Mouse (Mus musculus) adrenal gland, postnatal 25 days (tissue): ENCODE measurements around the gene Lingo1. TPM values are rescaled to one million over a fixed set of nuclear protein-coding genes. Genes with fewer than 3 reads are reported as not detected.
A peak's percentile ranks its signal among the peaks of the same experiment; 100 is the strongest.

ENCODE experiments used
- DNase-seq: peaks from one replicate; pipeline ENCODE4 v3.0.0; 2021; ENCODE audit warnings: mixed read lengths
- total RNA-seq: library from RNA; stranded (reverse); gene quantifications from 2 replicates; pipeline ENCODE4 v1.2.3, GENCODE M21; 2021

Gene Lingo1
- total RNA-seq, 1 experiment from 2014 or later = 1.1 TPM

DNA sequence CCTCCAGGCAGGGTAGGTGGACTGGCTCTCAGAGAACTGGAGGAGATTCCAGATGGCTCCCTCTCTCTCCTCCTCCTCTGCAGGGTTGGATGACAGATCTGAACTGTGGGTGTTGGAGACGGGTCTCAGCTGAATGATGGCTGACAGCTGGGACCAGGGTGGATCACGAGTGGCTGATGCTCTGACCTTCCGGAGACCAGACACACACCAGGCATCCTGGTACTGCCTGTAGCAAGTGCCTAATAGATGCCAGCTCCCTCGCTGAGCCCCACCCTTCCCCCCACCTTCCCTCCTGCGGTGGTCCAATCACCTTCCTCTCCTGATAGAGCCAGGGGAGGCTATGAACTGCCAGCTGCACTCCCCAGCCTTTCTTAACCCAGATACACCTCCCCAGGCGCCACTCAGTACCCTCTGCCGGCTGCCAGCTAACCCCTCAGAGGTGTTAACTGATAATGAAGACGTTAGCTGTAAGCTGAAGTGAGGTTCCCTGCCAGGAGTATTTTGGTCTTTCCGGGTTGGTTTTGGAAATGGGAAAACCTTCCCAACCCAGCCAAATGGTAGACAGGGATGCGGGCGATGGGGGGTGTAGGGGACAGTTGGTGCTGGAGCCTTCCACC lies 126.6 kb downstream of the Lingo1 start:
- DNase-seq = no peak

DNA sequence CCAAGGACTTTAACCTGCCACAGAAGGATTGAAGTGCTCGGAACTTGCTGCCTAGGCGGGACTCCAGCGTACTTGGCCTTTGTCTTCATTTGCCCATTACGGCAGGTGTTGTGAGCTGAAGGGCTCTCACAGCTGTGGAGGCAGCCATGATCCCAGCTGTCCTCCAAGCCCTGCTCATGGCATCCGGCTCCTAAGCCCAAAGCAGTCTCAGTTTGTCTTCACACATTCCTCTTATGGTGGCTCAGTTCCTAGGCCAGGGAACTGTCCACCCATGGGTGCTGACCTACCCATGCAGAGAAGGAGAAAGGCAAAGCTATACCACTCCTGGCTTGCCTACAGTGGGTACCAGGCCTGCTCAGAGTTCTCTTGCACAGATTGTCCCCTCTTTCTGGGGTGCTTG lies 132.1 kb downstream of the Lingo1 start:
- DNase-seq = no peak

DNA sequence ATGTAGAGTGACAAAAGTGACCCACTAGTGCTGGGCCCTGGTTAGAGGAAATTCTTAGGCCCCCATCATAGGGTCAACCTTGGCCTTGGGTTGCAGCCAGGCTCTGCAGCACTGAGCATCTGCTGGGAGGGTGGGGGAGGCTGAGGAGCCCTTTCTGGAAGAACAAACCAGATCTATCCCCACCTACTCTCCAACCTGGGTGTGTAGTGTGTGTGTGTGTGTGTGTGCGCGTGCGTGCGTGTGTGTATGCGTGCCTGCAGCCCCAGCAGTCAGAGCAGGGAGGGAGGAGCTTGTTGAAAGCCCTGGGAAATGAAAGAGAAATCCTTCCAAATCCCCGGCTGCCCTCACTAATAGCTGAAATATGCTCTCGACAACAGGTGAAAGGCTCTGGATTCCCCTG lies 133.3 kb downstream of the Lingo1 start:
- no peak for DNase-seq

DNA sequence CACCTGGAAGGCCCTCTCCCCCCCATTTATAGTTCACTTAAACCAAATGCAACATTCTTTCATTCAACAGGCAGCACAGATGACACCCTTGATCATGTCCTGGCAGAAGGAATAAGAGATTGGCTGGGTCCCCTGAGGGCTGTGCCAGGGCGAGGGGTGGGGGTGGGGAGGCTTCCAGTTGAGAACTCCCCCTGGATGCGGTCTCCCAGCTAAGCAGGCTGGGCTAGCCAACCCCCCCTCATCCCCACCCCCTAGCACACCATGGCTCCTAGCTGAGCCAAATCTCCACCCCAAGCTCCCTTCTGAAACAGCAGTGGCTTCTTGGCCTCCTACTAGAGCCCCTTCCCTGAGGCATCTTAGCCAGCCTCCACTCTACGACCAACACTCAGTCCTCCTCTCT lies 133.9 kb downstream of the Lingo1 start:
- no peak for DNase-seq

DNA sequence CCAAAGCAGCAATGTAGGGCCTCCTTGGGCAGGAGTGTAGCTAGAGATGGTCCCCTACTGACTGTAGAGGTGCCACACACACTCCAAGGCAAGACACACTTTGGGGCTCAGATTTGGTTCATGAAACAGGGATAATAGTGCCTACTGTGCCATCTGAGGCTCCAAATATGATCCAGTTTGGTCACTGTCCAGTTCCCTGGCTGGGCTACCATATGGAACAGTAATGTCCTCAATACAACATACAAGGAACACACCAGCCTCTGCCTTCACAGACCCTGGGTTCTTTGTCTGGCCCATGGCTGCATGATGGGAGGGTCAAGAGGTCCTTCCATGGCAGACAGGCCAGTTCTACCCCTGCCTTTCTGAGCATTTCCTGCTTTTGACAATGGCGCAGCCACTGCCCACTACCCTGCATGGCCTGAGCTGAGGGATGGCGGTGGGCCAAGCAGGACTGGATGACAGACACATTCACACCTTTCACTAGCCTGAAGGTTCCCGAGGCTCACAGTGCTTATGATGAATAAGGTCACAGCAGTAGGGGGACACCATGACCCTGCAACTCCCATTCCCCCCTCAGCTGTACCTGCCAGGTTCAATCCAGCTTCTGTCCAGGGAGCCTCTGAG lies 134.9 kb downstream of the Lingo1 start:
- DNase-seq = no peak

DNA sequence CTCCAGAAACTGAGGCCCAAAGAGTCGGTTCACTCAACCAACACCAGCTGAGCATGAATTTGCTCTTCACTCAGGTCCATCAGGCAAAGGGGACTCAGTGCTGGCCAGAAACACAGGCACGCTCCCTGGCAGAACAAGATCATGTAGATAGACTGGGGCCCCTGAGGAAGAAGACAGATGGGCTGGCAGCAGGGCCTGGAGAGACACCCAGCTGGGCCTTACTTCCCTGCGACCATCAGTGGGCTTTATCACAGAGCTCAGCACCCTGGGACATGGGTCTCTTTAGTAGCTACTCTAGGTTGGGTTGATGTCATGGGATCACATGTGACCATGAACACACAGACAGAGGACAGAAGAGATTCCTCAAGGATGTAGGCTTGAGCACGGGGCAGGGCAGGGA lies 137.7 kb downstream of the Lingo1 start:
- DNase-seq = no peak

DNA sequence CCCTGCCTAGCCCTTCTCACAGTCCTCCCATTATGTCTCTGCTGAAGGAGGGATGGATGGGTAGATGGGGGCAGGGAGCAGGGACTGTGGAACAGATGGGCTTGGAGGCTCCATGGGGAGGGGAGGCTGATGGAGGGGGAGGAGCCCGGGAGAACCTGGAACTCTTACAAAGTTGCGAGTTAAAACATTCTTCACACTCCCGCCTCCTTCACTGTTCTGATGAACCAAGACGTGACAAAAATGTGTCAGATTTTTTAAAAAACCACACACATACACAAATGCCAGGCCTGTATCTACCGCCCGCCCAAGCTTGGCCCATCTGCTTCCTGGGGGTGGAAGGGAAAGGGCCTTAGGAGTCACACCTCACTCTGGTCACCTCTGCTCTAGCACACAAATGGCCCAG lies 138.3 kb downstream of the Lingo1 start:
- no peak for DNase-seq

DNA sequence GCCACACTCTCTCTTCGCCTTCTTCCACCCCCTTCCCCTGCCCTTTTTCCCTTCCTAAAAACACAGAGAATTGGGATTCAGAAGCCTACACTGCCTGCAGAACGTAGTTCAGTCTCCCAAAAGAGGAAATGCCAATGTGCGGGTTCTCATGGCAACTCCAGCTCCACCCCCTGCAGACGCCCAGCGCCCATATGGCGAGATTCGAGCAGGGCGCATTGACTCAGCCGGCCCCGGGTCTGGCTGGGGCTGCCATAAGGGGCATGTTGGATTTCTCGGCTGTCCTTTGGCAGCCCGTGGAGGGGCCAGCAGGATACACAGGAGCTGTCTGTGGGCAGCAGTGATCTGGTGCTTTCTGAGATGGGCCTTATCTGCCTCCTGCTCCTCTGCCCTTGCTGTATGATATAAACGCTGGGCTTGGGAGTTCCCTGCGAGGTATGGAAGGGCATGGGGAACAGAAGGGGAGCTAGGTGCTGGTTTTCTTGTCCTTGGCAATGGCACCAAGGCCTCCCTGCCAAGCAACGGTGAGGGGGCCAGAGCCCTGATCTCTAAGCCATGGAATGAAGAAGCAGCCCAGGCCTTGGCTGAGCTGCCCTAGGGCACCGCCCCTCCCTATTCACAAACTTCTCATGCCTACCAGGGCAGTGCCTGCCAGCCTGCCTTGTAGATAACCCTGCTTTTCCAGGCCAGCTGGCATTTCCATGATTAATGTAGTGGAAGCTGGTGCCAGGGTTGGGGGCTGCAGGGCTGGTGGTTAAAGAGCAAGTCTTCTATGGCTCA lies 139.3 kb downstream of the Lingo1 start:
- DNase-seq = no peak

DNA sequence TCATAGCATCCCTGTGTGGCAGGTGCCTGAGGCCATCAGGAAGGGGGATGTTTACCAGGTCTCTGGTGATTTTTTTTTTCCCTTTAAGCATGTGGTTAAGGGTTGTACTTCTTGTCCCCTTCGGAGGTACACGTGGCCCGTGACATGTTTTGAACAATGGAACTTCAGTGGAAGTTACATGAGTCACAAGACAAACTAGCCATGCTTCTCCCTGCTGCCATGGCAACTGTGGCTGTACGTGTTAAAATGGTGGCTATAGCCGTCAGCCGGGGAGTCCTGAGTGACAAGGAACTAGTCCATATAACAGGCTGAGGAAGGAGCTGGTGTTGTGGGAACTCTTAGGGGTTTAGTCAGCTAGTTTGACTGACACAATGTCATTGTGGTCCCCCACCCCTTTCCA lies 141.1 kb downstream of the Lingo1 start:
- DNase-seq = no peak

DNA sequence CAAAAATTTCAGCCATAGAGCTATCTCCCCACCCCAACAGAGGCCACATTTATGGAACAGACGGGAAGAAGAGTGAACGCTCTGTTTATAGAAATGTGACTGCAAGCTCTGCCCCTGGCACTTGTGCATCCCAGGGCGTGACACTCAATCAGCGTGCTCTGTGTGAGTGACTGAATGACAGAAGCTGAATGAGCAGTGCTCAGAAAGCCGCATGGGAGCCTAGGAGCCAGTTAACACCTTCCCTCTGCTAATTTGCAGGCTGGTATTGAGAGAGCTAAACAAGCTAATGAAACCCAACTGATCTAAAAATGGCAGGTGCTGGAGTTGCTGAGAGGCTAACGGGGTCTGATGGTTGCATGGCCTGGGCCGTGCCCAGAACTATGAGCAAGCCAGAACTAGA lies 143.7 kb downstream of the Lingo1 start:
- no peak for DNase-seq

DNA sequence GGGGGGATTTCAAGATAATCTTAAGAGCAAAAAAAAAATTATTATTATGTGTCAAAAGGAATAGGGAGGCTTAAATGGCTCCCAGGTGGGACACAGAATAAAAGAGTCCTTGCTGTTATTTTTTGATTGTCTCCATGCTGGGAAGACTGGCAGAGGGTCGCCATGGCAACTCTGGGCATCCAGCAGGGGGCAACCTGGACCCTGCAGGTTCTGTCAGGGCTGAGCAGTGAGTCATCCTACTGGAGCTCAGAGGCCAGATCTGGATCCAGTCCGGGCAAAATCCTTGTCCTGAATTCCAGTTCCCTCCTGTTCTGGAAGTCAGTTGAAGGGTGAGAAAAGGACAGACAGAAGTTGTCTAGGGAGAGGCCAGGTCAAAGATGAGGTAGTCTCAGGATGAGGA lies 144.7 kb downstream of the Lingo1 start:
- DNase-seq = no peak

DNA sequence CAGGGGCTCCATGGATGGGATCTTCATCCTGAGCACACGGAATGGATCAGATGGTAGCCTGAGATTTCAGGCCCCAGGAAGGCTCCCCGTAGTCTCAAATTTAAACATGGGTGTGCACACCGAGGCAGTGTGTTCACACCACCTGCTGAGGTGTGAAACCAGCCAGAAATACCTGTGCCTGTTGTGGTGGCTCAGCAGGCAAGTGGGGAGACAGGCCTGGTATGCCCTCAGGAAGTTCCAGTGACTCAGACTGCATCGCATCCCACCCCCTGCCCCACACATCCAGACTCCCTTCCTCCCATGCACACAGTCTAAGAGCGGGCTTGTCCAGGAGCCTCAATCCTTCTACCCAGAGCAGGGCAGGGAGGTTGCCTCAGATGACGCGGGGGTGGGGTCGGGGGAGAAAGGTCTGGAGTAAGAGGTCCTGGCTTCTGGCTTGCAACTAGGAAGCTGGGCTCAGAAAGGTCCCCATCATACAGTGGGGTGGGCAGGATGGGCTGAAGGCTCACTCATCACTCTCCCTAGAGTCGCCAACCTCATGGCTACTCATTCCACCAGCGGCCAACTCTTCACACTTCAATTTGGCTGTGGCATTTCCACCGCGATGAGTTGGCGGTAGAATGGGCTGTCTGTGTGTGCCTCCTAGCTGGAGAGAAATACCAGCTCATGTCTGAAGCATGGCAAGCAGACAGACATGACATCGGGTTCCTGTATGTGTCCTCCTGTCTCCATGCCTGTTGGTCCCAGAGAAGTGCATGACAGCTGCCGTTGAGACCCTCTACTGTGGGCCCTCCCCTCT lies 149.8 kb downstream of the Lingo1 start:
- no peak for DNase-seq

DNA sequence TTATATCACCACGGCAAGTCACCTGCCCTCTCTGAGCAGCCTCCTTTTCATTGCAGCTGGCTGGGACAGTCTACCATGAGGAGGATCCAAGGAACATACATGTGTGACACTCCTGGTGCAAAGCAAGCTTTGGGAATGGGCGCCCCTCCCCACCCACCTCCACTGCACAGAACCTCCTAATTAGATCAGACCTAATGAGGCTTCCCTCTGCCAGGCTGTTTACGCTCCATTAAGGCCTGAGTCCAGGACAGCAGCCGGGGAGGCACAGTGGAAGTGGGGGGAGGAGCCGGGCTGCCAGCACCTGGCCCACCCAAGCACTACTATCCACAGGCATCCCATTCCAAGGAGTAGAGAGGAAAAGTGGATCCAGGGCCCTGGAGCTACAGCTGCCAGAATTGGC lies 152.8 kb downstream of the Lingo1 start:
- DNase-seq = no peak

DNA sequence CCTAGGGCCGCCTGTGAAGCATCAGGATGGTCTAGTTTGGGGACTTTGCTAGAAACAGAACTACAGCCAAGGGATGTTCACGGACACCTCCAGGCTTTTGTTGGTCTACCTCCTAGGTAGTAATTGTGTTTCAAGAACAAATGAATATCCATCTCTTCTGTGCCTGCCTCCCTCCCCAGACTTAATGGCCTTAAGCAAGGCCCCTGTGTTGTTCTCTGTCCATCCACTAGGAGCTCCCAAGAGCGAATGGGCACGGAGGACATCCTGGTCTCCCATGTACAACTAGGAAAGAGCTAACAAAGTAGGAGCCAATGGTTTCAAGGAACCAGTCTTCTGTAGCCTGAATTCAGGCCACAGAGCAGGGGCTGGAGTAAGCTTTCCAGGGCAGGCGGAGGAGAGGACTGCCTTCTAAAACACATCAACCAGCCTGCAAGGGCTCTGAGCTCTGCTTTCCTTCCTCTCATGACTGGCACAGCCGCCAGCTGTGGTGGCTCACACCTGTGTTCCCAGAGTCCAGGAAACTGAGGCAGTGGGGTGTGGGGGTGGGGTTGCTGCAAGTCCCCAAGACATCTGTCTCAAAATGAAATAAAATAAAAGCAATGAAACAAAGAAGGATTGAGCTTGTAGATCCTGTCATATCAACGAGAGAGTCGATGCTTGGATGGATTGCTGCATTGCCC lies 157.9 kb downstream of the Lingo1 start:
- DNase-seq = no peak

DNA sequence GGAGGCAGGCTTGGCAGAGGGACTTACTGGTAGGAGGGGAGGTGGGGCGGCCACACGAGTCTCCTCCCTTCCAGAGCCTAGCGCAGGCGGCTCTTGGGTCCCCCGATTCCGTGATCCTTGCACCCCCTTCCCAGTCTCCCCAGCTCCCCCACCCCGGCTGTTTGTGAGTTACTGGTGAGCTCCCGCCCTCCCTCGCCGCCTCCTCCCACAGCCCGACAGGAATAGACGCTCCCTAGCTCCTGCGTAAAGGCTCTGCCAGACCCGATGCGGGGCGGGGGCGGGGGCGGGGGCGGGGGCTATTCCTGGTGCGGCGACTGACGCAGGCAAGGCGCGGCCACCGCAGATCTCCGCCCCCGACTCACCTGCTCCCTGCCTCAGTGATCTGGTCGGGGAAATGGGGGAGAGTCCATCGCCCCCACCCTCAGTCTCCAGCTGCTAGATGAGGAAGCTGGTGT lies 158.8 kb downstream of the Lingo1 start:
- DNase-seq = no peak

DNA sequence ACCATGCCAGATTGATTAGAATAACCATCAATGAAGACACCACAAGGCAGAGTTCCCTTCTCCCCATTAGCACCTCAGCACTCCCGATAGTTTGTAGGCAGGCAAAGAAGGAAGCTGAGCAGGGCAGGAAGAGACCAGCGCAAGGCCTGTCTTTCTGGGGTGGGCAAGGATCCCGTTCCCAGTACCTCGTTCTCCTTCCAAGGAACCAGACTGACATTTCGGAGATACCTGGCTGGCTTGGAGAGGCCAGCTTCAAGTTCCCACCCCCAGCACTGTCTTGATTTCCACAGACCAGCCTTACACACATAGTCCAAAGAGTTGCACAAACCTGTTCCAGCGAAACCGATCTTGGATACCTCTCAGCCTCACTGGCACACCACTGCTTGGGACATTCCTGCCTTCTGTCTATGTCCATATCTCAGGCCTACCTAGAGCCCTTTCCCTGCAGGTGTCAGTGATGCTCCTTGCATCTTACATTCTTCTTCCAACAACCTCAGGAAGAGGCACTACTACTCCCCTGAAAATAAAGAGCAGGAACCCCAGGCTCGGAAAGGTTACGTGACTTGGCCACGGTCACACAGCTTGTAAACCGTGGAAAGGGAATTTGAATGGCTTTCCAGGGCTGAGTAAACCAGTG lies 159.4 kb downstream of the Lingo1 start:
- no peak for DNase-seq

DNA sequence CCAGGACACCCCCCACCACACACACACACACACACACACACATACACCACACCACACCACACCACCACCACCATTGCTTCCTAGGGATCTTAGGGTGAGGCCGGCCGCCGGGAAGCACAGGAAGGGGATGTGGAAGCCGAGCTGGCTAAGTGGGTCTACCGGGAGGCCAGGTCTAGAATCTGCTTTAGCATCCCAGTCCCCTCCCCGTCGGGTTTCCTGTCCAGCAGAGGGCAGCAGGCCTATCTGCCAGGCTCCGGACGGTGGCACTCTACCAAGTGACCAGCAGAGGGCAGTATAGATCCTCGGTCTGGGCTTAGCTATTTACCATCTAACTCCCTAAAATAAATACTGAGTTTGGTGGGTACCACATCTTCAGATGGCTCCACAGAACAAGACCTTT lies 160.1 kb downstream of the Lingo1 start:
- peak; percentile 84 for DNase-seq

DNA sequence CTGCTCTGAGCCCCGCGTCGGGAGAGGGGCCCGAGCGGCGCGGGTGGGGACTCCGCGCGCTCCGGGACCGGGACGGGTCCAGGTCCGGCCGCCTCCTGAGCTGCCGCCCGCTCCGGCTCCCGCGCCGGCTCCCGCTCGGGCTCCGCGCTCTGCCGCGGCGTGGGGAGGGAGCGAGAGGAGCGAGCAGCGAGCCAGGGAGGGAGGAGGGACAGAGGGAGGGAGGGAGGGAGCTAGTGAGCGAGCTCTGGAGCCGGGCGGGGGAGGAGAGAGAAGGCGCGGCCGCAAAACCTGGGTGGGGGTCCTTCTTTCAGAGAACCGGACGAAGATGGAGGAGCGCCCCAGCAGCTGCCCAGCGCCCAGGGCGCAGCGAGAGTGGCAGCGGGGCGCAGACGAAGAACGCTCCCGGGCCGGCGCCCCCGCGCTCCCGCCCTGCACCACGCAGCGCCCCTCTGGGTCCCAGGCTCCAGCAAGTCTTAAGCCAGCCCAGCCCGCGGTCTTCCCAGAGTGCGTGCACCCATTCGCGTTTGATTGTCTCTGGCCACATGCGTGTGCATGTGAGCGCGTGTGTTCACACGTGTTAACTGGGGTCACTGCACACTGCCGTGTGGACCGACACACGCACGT lies 160.7 kb downstream of the Lingo1 start:
- DNase-seq = peak; percentile 65

DNA sequence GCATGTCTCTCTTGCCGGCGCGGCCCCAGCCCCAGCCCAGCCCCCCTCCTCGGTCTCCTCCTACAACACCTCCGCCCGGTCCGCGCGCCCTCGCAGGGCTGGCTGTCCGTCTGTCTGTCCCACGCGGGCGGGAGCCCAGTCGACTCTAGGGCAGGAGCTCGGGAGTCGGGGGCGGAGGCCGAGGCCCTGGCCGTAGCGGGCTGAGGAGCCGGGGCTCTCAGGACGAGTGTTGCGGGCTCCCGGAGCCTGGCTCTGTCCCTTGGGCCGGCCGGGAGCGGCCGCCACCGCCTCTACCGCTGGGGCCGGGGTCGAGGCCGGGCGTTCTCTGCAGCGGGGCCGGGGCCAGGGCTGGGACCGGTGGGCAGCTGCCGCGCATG lies 161.2 kb downstream of the Lingo1 start:
- DNase-seq = peak; percentile 46

DNA sequence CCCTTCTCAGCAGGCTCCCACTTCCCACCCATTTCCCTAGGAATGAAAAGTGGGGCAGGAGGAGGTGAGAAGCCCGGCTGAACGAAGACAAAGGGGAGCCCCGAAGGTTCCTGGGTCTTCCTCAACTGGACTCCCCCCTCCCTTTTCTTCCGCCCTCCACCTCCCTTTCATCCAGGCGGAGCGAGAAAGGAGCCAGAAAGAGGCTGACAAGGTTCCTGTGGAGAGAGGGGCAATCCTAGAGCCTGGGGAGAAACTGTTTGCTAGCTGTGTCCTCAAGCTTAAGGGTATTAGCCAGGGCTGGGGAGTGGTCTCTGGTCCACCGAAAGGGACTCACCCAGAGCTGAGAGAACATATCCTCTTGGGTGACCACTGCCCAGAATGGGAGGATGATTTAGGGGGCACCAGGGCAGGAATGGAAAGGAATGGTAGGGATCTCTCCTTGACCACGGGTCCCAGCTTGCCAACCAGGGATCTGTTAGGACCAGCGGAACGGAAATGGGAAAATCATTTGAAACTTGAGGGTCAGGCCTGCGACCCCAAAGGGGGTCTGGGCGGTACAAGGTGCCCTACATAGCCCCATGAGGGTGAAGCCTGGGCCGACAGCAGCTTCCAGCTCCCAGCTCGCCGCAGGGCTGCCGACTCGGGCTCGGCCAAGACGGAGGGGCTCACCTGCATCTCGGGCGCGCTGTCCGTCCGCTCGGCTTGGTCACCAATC lies 161.7 kb downstream of the Lingo1 start:
- DNase-seq = no peak
